Mouse (Mus musculus) heart, postnatal 14 days (tissue): ENCODE data around the gene Acbd4. TPM values are rescaled to one million over a fixed set of nuclear protein-coding genes. Genes with fewer than 3 reads are reported as not detected.
A peak's percentile ranks its signal among the peaks of the same experiment; 100 is the strongest.

Experiments
- DNase-seq, 2 experiments: peaks; one replicate each; pipeline ENCODE4 v3.0.0; 2021 to 2022
- intact Hi-C: fragments of 180-260 bp; cut with DNase I; formaldehyde crosslinking; loops from one replicate; pipeline ENCODE4 v1.15.1; 2025
- total RNA-seq, 2 experiments: library from RNA; stranded (reverse); gene quantifications; 2 replicates each; pipeline ENCODE4 v1.2.3; 2021

Acbd4 gene
- total RNA-seq, 2 experiments from 2014 or later = 30.5 to 34.5 TPM

GRCm38 (mm10) chr11:103080323-103081091, 21.0 kb upstream of the Acbd4 start:
- intact Hi-C loops = no loop called here
- DNase-seq = no peak

- DNase-seq = no peak
These were observed 19.9 kb upstream of the Acbd4 start for GRCm38 (mm10) chr11:103081631-103082030.

GRCm38 (mm10) chr11:103093306-103093705, 8.2 kb upstream of the Acbd4 start:
- no peak for DNase-seq
- intact Hi-C loops = no loop called here

More at GRCm38 (mm10) chr11:103081631-103082030, 19.9 kb upstream of the Acbd4 start:
- intact Hi-C loops = no loop called here

GRCm38 (mm10) chr11:103093862-103094833, 7.3 kb upstream of the Acbd4 start:
- intact Hi-C loops = no loop called here
- DNase-seq = peak in 1 of 2 experiments; percentile 63

GRCm38 (mm10) chr11:103095107-103095670, 6.3 kb upstream of the Acbd4 start:
- no peak for DNase-seq
- intact Hi-C loops = no loop called here

- intact Hi-C loops = no loop called here
- no peak for DNase-seq
These were observed 5.7 kb upstream of the Acbd4 start for GRCm38 (mm10) chr11:103095801-103096200.

- peak in 1 of 2 experiments; percentile 61 for DNase-seq
- intact Hi-C loops = no loop called here
These were observed 4.2 kb upstream of the Acbd4 start for GRCm38 (mm10) chr11:103096979-103097894.

GRCm38 (mm10) chr11:103098531-103099190, 2.8 kb upstream of the Acbd4 start:
- DNase-seq = peak; percentile 59 to 63
- intact Hi-C loops = no loop called here

- no peak for DNase-seq
- intact Hi-C loops = no loop called here
These were observed 2.0 kb upstream of the Acbd4 start for GRCm38 (mm10) chr11:103099352-103099940.

- DNase-seq = no peak
- intact Hi-C loops = no loop called here
These were observed 1.1 kb upstream of the Acbd4 start for GRCm38 (mm10) chr11:103100361-103100760.

GRCm38 (mm10) chr11:103101866-103102501, 502 bp downstream of the Acbd4 start:
- DNase-seq = peak; percentile 78 to 79
- intact Hi-C loops = no loop called here

- intact Hi-C loops = loop anchor here (1.0 kb wide), 1 partner anchor 56 kb away; no protein-coding TSS in a partner anchor
These were observed 1.4 kb downstream of the Acbd4 start for GRCm38 (mm10) chr11:103102725-103103349.

GRCm38 (mm10) chr11:103103621-103104020, 2.1 kb downstream of the Acbd4 start:
- intact Hi-C loops = loop anchor here (1.0 kb wide), 1 partner anchor 56 kb away; no protein-coding TSS in a partner anchor
- DNase-seq = no peak

More at GRCm38 (mm10) chr11:103102725-103103349, 1.4 kb downstream of the Acbd4 start:
- DNase-seq = peak; percentile 99 to 100

- DNase-seq = no peak
- intact Hi-C loops = no loop called here
These were observed 3.0 kb downstream of the Acbd4 start for GRCm38 (mm10) chr11:103104469-103104868.

GRCm38 (mm10) chr11:103105180-103105725, 3.8 kb downstream of the Acbd4 start:
- intact Hi-C loops = no loop called here
- no peak for DNase-seq

GRCm38 (mm10) chr11:103105810-103106209, 4.3 kb downstream of the Acbd4 start:
- DNase-seq = no peak
- intact Hi-C loops = no loop called here

GRCm38 (mm10) chr11:103106386-103106785, 4.9 kb downstream of the Acbd4 start:
- no peak for DNase-seq
- intact Hi-C loops = no loop called here
